Mouse (Mus musculus): ENCODE data around the gene Mta1. TPM values are rescaled to one million over a fixed set of nuclear protein-coding genes. Genes with fewer than 3 reads are reported as not detected.
A peak's percentile ranks its signal among the peaks of the same experiment; 100 is the strongest.

Gene Mta1
- polyA plus RNA-seq, 1 experiment: 43.0 TPM

- Histone ChIP-seq H3K4me1 (ENCODE audit: control insufficient read depth, insufficient read depth, low read length) (peaks cover 14% of the 10 kb centered on the region), H3K27ac (ENCODE audit: insufficient read depth, low read depth, low read length) (no peak overlapping the region), H3K4me3 (ENCODE audit: insufficient read depth, low read length) (peak overlapping the region; percentile 4; the same call in 1 of the 2 replicates)
- TF ChIP-seq POLR2A (IDR thresholded peaks at IDR 0.05; ENCODE audit: borderline replicate concordance, low read depth, low read length) (no peak), CTCF (IDR thresholded peaks at IDR 0.05; ENCODE audit: low read depth, low read length) (no peak)
Observed at GRCm38 (mm10) chr12:113168031-113168536, 70.0 kb downstream of the Mta1 start.

GRCm38 (mm10) chr12:113176960-113177725 lies 79.1 kb downstream of the Mta1 start:
- Histone ChIP-seq H3K27ac (ENCODE audit: insufficient read depth, low read depth, low read length) (no peak overlapping the region), H3K4me1 (ENCODE audit: control insufficient read depth, insufficient read depth, low read length) (no peaks in the 10 kb centered on the region), H3K4me3 (ENCODE audit: insufficient read depth, low read length) (no peak overlapping the region)
- TF ChIP-seq CTCF (IDR thresholded peaks at IDR 0.05; ENCODE audit: low read depth, low read length): no peak
- TF ChIP-seq POLR2A (IDR thresholded peaks at IDR 0.05; ENCODE audit: borderline replicate concordance, low read depth, low read length): no peak

- no peak for TF ChIP-seq CTCF (IDR thresholded peaks at IDR 0.05; ENCODE audit: low read depth, low read length)
- no peak for TF ChIP-seq POLR2A (IDR thresholded peaks at IDR 0.05; ENCODE audit: borderline replicate concordance, low read depth, low read length)
- H3K4me3 ChIP-seq (ENCODE audit: insufficient read depth, low read length): no peak overlapping the region
- no peaks in the 10 kb centered on the region for H3K4me1 ChIP-seq (ENCODE audit: control insufficient read depth, insufficient read depth, low read length)
- H3K27ac ChIP-seq (ENCODE audit: insufficient read depth, low read depth, low read length): no peak overlapping the region
Observed at GRCm38 (mm10) chr12:113181020-113181419, 82.9 kb downstream of the Mta1 start.

- Histone ChIP-seq H3K4me3 (ENCODE audit: insufficient read depth, low read length) (no peak overlapping the region), H3K4me1 (ENCODE audit: control insufficient read depth, insufficient read depth, low read length) (no peaks in the 10 kb centered on the region), H3K27ac (ENCODE audit: insufficient read depth, low read depth, low read length) (no peak overlapping the region)
- TF ChIP-seq POLR2A (IDR thresholded peaks at IDR 0.05; ENCODE audit: borderline replicate concordance, low read depth, low read length) (no peak), CTCF (IDR thresholded peaks at IDR 0.05; ENCODE audit: low read depth, low read length) (no peak)
Observed at GRCm38 (mm10) chr12:113184945-113185344, 86.9 kb downstream of the Mta1 start.

GRCm38 (mm10) chr12:113185442-113186291 lies 87.6 kb downstream of the Mta1 start, which contains the start of gene Tmem121:
Tmem121 (plus strand) TSS chr12:113185930.
- Histone ChIP-seq H3K4me1 (ENCODE audit: control insufficient read depth, insufficient read depth, low read length) (no peaks in the 10 kb centered on the region), H3K27ac (ENCODE audit: insufficient read depth, low read depth, low read length) (no peak within 1 kb of the TSS), H3K4me3 (ENCODE audit: insufficient read depth, low read length) (peak within 1 kb of the TSS; percentile 35)
- TF ChIP-seq CTCF (IDR thresholded peaks at IDR 0.05; ENCODE audit: low read depth, low read length) (no peak), POLR2A (IDR thresholded peaks at IDR 0.05; ENCODE audit: borderline replicate concordance, low read depth, low read length) (no peak)

- H3K4me1 ChIP-seq (ENCODE audit: control insufficient read depth, insufficient read depth, low read length): no peaks in the 10 kb centered on the region
- no peak overlapping the region for H3K27ac ChIP-seq (ENCODE audit: insufficient read depth, low read depth, low read length)
- H3K4me3 ChIP-seq (ENCODE audit: insufficient read depth, low read length): peak overlapping the region; percentile 35
- TF ChIP-seq POLR2A (IDR thresholded peaks at IDR 0.05; ENCODE audit: borderline replicate concordance, low read depth, low read length) (no peak), CTCF (IDR thresholded peaks at IDR 0.05; ENCODE audit: low read depth, low read length) (no peak)
Observed at GRCm38 (mm10) chr12:113186326-113187010, 88.4 kb downstream of the Mta1 start.

Other genes starting within 250 kb of the Mta1 start
- 42.1 and 44.3 TPM in 2 replicates for gene Gpr132, start 230.1 kb upstream of the Mta1 start, polyA plus RNA-seq (2012; ENCODE audit: insufficient read depth, insufficient read length, missing spikeins)
- 2.8 and 3.2 TPM in 2 replicates for gene Jag2, start 168.5 kb upstream of the Mta1 start, polyA plus RNA-seq (2012; ENCODE audit: insufficient read depth, insufficient read length, missing spikeins)
- 31.4 and 32.1 TPM in 2 replicates for gene Nudt14, start 156.2 kb upstream of the Mta1 start, polyA plus RNA-seq (2012; ENCODE audit: insufficient read depth, insufficient read length, missing spikeins)
- 9.0 and 9.9 TPM in 2 replicates for gene Btbd6, start 121.8 kb upstream of the Mta1 start, polyA plus RNA-seq (2012; ENCODE audit: insufficient read depth, insufficient read length, missing spikeins)
- gene Brf1, start 97.6 kb upstream of the Mta1 start, polyA plus RNA-seq (2012; ENCODE audit: insufficient read depth, insufficient read length, missing spikeins): 42.1 and 49.9 TPM in 2 replicates
- 53.4 and 62.2 TPM in 2 replicates for gene Pacs2, start 83.8 kb upstream of the Mta1 start, polyA plus RNA-seq (2012; ENCODE audit: insufficient read depth, insufficient read length, missing spikeins)
- not detected in 2 replicates for gene Tex22, start 23.8 kb upstream of the Mta1 start, polyA plus RNA-seq (2012; ENCODE audit: insufficient read depth, insufficient read length, missing spikeins)
- gene Crip2, start 42.0 kb downstream of the Mta1 start, polyA plus RNA-seq (2012; ENCODE audit: insufficient read depth, insufficient read length, missing spikeins): 1.1 and 2.3 TPM in 2 replicates
- 582 and 589 TPM in 2 replicates for gene Crip1, start 48.0 kb downstream of the Mta1 start, polyA plus RNA-seq (2012; ENCODE audit: insufficient read depth, insufficient read length, missing spikeins)
- 7.1 and 8.7 TPM in 2 replicates for gene Tedc1, start 58.1 kb downstream of the Mta1 start, polyA plus RNA-seq (2012; ENCODE audit: insufficient read depth, insufficient read length, missing spikeins)
- gene Tmem121, start 87.7 kb downstream of the Mta1 start, polyA plus RNA-seq (2012; ENCODE audit: insufficient read depth, insufficient read length, missing spikeins): not detected in 2 replicates

Data from bone marrow macrophage, adult 2 months (primary cell).